Mouse (Mus musculus) heart, postnatal 14 days (tissue): ENCODE measurements around the gene Cyp4a29. TPM values are rescaled to one million over a fixed set of nuclear protein-coding genes. Genes with fewer than 3 reads are reported as not detected.
"Not testable (repeated sequence)": the region's sequence is repeated elsewhere in the genome, so short reads cannot be mapped to it uniquely, and the experiment has no call there.

Source experiments
- DNase-seq, 2 experiments: peaks; one replicate each; pipeline ENCODE4 v3.0.0; 2021 to 2022
- intact Hi-C: fragments of 180-260 bp; cut with DNase I; formaldehyde crosslinking; loops from one replicate; pipeline ENCODE4 v1.15.1; 2025
- long read RNA-seq, 2 experiments: library from polyadenylated mRNA; stranded (forward); transcript quantifications; one replicate each; pipeline ENCODE4 v2.0.0; 2021
- total RNA-seq, 2 experiments: library from RNA; stranded (reverse); gene quantifications; 2 replicates each; pipeline ENCODE4 v1.2.3; 2021

Gene Cyp4a29
- not detected for total RNA-seq
- long read RNA-seq, experiment 1 = 0 reads
- long read RNA-seq, experiment 2 = 0 reads

GRCm38 (mm10) chr4:115241784-115242183, at the start of gene Cyp4a29:
Cyp4a29 (plus strand) TSS chr4:115242084.
- no peak for DNase-seq
- intact Hi-C loops = no loop called here

GRCm38 (mm10) chr4:115232901-115233300, 9.0 kb upstream of the Cyp4a29 start:
- DNase-seq, intact Hi-C loops: not testable (repeated sequence)

- intact Hi-C loops = no loop called here
Measured at GRCm38 (mm10) chr4:115236462-115237096, 5.3 kb upstream of the Cyp4a29 start.

DNA sequence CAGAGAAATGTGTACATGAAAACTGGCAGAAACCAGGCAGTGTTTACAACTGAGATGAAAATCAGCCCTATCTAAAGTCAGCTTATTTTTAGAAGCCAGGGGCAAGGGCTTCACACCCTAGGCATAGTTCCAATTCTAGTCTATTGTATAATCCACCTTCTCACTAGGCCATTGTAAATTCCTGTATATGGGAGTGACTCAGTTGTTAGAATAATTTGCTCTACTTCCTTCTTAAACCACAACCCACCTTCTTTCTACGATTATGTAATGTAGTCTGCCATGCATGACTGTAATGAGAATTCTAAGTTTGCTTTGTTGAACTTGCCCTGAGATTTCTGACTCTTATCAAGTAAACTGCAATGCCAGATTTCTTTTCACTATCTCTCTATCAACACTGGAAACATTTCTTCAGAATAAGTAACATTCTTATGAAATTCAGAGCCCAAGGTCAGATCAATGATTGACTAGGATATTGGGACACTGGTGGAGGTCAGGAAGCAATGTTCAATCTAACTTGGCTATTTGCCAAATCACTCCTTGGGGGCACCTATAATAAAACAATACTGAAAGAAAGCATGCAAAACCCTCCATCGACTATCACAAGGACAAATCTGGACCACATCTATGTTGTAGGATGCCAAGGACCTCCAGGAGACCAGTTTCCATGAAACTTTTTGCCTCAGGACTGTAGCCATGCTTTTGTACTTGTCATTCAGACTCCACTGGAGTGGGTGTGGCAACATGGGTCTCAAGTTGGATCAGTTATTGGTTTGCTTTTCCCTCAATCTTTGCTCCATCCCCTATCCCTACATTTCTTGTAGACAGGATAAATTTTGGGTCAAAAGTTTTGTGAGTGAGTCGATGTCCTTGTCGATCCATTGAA, 23.0 kb downstream of the Cyp4a29 start:
- intact Hi-C loops, DNase-seq: not testable (repeated sequence)

More at GRCm38 (mm10) chr4:115236462-115237096, 5.3 kb upstream of the Cyp4a29 start:
- no peak for DNase-seq

- DNase-seq, intact Hi-C loops: not testable (repeated sequence)
Measured at GRCm38 (mm10) chr4:115278215-115278982, 36.5 kb downstream of the Cyp4a29 start.

GRCm38 (mm10) chr4:115280342-115280741, 38.5 kb downstream of the Cyp4a29 start:
- no peak for DNase-seq
- intact Hi-C loops = no loop called here

DNA sequence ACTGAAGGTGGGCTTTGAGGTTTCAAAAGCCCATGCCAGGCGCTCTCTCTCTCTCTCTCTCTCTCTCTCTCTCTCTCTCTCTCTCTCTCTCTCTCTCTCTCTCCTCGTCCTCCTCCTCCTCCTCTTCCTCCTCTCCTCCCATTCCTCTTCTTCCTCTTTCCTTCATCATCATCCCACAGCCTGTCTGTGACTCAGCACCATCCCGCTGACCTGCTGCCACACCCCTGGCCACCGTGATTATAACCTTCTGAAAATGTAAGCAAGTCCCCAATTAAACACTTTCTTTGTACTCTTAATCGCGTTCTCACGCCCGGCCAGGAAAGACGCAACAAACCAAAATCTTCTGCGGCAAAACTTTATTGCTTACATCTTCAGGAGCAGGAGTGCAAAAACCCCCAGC, 38.9 kb downstream of the Cyp4a29 start:
- DNase-seq, intact Hi-C loops: not testable (repeated sequence)

- intact Hi-C loops, DNase-seq: not testable (repeated sequence)
Measured at GRCm38 (mm10) chr4:115281231-115281767, 39.4 kb downstream of the Cyp4a29 start.

DNA sequence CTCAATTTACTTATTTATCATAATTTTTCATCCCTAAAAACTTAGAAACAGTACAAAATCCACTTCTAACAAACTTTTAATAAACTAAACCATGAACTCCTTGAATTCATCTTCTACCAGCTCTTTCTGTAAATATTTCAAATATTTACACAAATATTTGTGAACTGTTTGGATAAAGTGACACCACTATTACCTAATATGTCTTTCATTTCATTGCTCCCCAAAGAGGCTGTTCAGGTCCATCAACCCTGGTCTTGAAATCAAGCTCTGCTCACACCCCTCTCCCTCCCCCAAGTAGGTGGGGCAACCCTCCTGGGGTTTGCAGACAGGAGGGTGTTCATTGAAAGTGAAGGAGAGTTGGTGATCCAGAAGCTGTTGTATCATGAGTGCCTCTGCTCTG, 56.9 kb downstream of the Cyp4a29 start, which contains the start of gene Cyp4a12a:
Cyp4a12a (plus strand) TSS at position 301 of the 400 bp plus-strand sequence.
- intact Hi-C loops, DNase-seq: not testable (repeated sequence)

Other genes with a start within 250 kb of the Cyp4a29 start
- 1 to 10 TPM in 1 of 2 experiments, under 1 TPM in 1; 0.67 to 1.5 TPM for gene Stil, start 241.9 kb upstream of the Cyp4a29 start, total RNA-seq
- gene Tal1, start 185.7 kb upstream of the Cyp4a29 start, total RNA-seq = 1 to 10 TPM; 4.9 to 6.3 TPM
- gene Pdzk1ip1, start 153.4 kb upstream of the Cyp4a29 start, total RNA-seq = 1 to 10 TPM in 1 of 2 experiments, under 1 TPM in 1; 0.88 to 2.0 TPM
- gene Cyp4x1, start 107.8 kb upstream of the Cyp4a29 start, total RNA-seq = not detected
- gene Cyp4a12a, start 57.0 kb downstream of the Cyp4a29 start, total RNA-seq = not detected
- gene Cyp4a12b, start 169.5 kb downstream of the Cyp4a29 start, total RNA-seq = under 1 TPM in 1 of 2 experiments, not detected in 1; 0.26 TPM
- gene Cyp4a30b, start 210.5 kb downstream of the Cyp4a29 start, total RNA-seq = not detected